Mouse (Mus musculus) midbrain, postnatal 0 days (tissue): Measurements from ENCODE around the gene Ap1s1. TPM values are rescaled to one million over a fixed set of nuclear protein-coding genes. Genes with fewer than 3 reads are reported as not detected.

Source experiments
- ATAC-seq: fragments of 200-750 bp; cut with Nextera tagmentation; 2 replicates; pipeline ENCODE4 v1.8.0; 2017; ENCODE audit warnings: moderate number of reproducible peaks, mild to moderate bottlenecking, moderate TSS enrichment, moderate library complexity; ENCODE audit not compliant: low FRiP score
- DNase-seq: peaks from one replicate; pipeline ENCODE4 v3.0.0-alpha.2; 2015; ENCODE audit warnings: low spot score
- H3K27ac ChIP-seq: fragments of 300-500 bp; sonication (generic); 2 replicates; pipeline ENCODE4 v1.5.1; 2014; ENCODE audit warnings: low read depth, mild to moderate bottlenecking, low read length, mixed read lengths
- H3K27me3 ChIP-seq: fragments of 300-500 bp; sonication (generic); 2 replicates; pipeline ENCODE4 v1.6.1; 2014; ENCODE audit warnings: low read length, control low read depth, mixed read lengths; ENCODE audit not compliant: insufficient read depth
- H3K36me3 ChIP-seq: fragments of 300-500 bp; sonication (generic); 2 replicates; pipeline ENCODE4 v1.6.1; 2014; ENCODE audit warnings: low read length, control low read depth, mixed read lengths; ENCODE audit not compliant: insufficient read depth
- H3K4me1 ChIP-seq: fragments of 300-500 bp; sonication (generic); 2 replicates; pipeline ENCODE4 v1.6.1; 2014; ENCODE audit warnings: mild to moderate bottlenecking, control low read depth, antibody characterized with exemption, low read length, mixed read lengths; ENCODE audit not compliant: insufficient read depth
- H3K4me2 ChIP-seq: fragments of 300-500 bp; sonication (generic); 2 replicates; pipeline ENCODE4 v1.6.1; 2014; ENCODE audit warnings: low read depth, mild to moderate bottlenecking, low read length, mixed read lengths; ENCODE audit not compliant: poor library complexity, severe bottlenecking
- H3K4me3 ChIP-seq: fragments of 300-500 bp; sonication (generic); 2 replicates; pipeline ENCODE4 v1.5.1; 2014; ENCODE audit warnings: low read depth, mild to moderate bottlenecking, low read length, moderate library complexity
- H3K9ac ChIP-seq: fragments of 300-500 bp; sonication (generic); replicated peaks from 2 replicates; pipeline ENCODE4 v1.6.1; 2014; ENCODE audit warnings: mild to moderate bottlenecking, low read length, moderate library complexity, mixed read lengths; ENCODE audit not compliant: poor library complexity, severe bottlenecking
- H3K9me3 ChIP-seq: fragments of 300-500 bp; sonication (generic); 2 replicates; pipeline ENCODE4 v1.6.1; 2016; ENCODE audit warnings: low read length, control low read depth
- CTCF ChIP-seq: IDR thresholded peaks from 2 replicates; pipeline ENCODE4 v1.5.1; 2016; ENCODE audit warnings: antibody characterized with exemption, mild to moderate bottlenecking
- WGBS: fragments of 180-500 bp; shearing (Covaris S2); extraction: QIAGEN DNeasy Blood & Tissue Kit; methylation state at CpG from one replicate; pipeline ENCODE4 v1.1.7; 2014; 5-methylcytosine and 5-hydroxymethylcytosine counted together
- polyA plus RNA-seq: library from polyadenylated mRNA; unstranded; fragments of >200 nt; fragmentation: Nextera tagmentation; extraction: Ambion mirVana; gene quantifications from 2 replicates; pipeline ENCODE4 v1.2.1, GENCODE M21; 2015
- total RNA-seq: library from RNA; depleted of rRNA; stranded (reverse); fragments of >200 nt; gene quantifications from 2 replicates; pipeline ENCODE4 v1.2.3, GENCODE M21; 2014

Gene Ap1s1
- total and polyA plus RNA-seq, 2 experiments from 2014 or later: 144 to 308 TPM

DNA sequence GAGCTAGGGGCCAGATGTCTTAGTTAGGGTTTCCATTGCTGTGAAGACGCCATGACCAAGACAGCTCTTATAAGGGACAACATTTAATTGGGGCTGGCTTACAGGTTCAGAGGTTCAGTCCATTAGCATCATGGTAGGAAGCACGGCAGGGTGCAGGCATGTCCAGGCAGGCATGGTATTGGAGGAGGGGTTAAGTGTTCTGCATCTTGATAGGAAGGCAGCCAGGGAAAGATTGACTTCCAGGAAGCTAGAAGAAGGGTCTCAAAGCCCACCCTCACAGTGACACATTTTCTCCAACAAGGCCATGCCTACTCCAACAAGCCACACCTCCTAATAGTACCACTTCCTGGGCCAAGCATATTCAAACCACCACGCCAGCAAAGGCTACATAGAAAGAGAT lies 39.8 kb upstream of the Ap1s1 start:
- ATAC-seq (no peak), DNase-seq (no peak)
- Histone ChIP-seq H3K4me2 (no peak overlapping the region), H3K9me3 (no peaks in the 10 kb centered on the region), H3K4me3 (no peak overlapping the region), H3K27me3 (no peaks in the 10 kb centered on the region), H3K9ac (no peak overlapping the region), H3K27ac (no peak overlapping the region), H3K36me3 (no peaks in the 10 kb centered on the region), H3K4me1 (no peaks in the 10 kb centered on the region)
- WGBS: 91% methylated on average over 3 of the region's 3 CpGs
- TF ChIP-seq CTCF: no peak

DNA sequence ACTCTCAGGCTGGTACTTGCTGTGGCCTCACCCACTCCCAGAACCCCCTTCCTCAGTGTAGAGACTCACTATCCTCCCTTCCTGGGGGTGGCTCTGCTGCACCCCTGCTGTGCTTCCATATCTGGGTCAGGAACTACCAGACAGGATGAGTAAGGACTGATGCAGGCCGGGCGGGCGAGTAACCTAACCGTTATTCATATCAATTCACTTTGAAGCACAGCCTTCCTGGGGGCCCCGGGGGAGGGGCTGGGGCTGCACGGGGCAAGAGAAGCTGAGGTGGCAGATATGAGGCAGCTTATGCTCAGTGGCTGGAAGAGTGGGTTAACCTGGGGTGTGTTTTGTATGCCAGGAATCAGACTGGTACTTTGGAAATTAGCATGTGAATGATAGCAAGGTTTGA lies 39.1 kb upstream of the Ap1s1 start:
- no peak overlapping the region for H3K9ac ChIP-seq
- H3K9me3 ChIP-seq: no peaks in the 10 kb centered on the region
- H3K4me3 ChIP-seq: no peak overlapping the region
- no peaks in the 10 kb centered on the region for H3K27me3 ChIP-seq
- ATAC-seq: no peak
- H3K4me2 ChIP-seq: no peak overlapping the region
- WGBS: 82% methylated on average over 6 of the region's 6 CpGs
- no peak for TF ChIP-seq CTCF
- H3K4me1 ChIP-seq: no peaks in the 10 kb centered on the region
- no peak for DNase-seq
- no peak overlapping the region for H3K27ac ChIP-seq
- no peaks in the 10 kb centered on the region for H3K36me3 ChIP-seq

- Histone ChIP-seq H3K27me3 (no peaks in the 10 kb centered on the region), H3K9me3 (no peaks in the 10 kb centered on the region), H3K36me3 (no peaks in the 10 kb centered on the region), H3K4me3 (no peak overlapping the region), H3K4me2 (no peak overlapping the region), H3K27ac (no peak overlapping the region), H3K4me1 (no peaks in the 10 kb centered on the region), H3K9ac (no peak overlapping the region)
- DNase-seq (no peak), ATAC-seq (no peak)
- 79% methylated on average over 4 of the region's 4 CpGs for WGBS
- TF ChIP-seq CTCF: no peak
Observed at GRCm38 (mm10) chr5:137083051-137083450, 37.1 kb upstream of the Ap1s1 start.

DNA sequence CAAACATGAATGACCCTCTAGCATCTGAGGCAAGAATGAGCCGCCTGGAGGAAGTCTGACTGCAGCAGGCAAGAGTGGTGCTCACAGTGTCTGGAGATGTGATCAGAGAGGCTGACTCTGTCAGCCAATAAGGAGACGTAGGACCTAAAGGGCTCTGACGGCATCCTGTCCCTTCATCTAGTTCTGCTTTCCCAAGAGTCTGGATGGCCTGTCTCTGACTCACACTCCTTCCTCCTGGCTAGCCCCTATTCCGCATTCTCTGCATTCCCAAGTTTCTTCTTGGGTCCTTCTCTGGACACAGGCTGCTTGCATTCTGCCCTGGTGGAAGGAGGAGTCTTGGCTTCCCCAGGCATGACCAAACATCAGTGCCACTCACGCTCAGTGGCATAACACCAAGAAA lies 33.9 kb upstream of the Ap1s1 start:
- H3K4me3 ChIP-seq: no peak overlapping the region
- WGBS: 70% methylated on average over 5 of the region's 5 CpGs
- no peaks in the 10 kb centered on the region for H3K9me3 ChIP-seq
- TF ChIP-seq CTCF: no peak
- DNase-seq (no peak), ATAC-seq (no peak)
- H3K27me3 ChIP-seq: no peaks in the 10 kb centered on the region
- no peaks in the 10 kb centered on the region for H3K36me3 ChIP-seq
- H3K9ac ChIP-seq: no peak overlapping the region
- H3K27ac ChIP-seq: no peak overlapping the region
- H3K4me1 ChIP-seq: no peaks in the 10 kb centered on the region
- H3K4me2 ChIP-seq: no peak overlapping the region

DNA sequence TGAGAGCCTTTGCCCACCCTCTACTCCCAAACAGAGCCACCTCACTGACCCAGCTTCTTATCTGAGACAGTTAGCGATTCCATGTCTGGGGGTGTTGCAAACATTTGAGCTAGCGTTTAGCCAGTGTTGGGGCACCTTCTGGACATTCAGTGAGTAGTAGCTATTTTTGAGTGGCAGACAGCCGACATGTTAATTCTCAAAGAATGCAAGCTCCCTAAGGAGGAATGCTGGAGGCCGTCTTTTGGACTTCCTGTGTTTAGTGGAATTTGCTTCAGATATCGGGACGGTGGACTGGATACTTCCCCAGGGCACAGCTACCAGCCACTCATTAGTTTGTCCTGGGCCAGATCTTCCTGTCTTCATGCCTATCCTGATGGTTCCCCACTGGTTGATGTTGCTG lies 32.7 kb upstream of the Ap1s1 start:
- Histone ChIP-seq H3K27ac (no peak overlapping the region), H3K9ac (no peak overlapping the region), H3K4me3 (no peak overlapping the region), H3K27me3 (no peaks in the 10 kb centered on the region), H3K4me2 (no peak overlapping the region), H3K4me1 (peaks cover 6% of the 10 kb centered on the region; the same call in 1 of the 2 replicates), H3K9me3 (no peaks in the 10 kb centered on the region), H3K36me3 (no peaks in the 10 kb centered on the region)
- 65% methylated on average over 6 of the region's 6 CpGs for WGBS
- TF ChIP-seq CTCF: no peak
- ATAC-seq: no peak
- no peak for DNase-seq

GRCm38 (mm10) chr5:137078041-137078440 lies 32.1 kb upstream of the Ap1s1 start:
- Histone ChIP-seq H3K4me3 (no peak overlapping the region), H3K4me2 (no peak overlapping the region), H3K27me3 (no peaks in the 10 kb centered on the region), H3K36me3 (no peaks in the 10 kb centered on the region), H3K9ac (no peak overlapping the region), H3K4me1 (peaks cover 6% of the 10 kb centered on the region; the same call in 1 of the 2 replicates), H3K27ac (no peak overlapping the region), H3K9me3 (no peaks in the 10 kb centered on the region)
- DNase-seq (no peak), ATAC-seq (no peak)
- WGBS: 86% methylated on average over 14 of the region's 14 CpGs
- no peak for TF ChIP-seq CTCF
